Mouse (Mus musculus): ENCODE results near the gene Camk1.

Camk1 gene

GRCm38 (mm10) chr6:113306322-113306985 is 37.3 kb downstream of the Camk1 start:
- DNase-seq (ENCODE audit: low spot score in 2 of 2): peak; percentile 99

DNA sequence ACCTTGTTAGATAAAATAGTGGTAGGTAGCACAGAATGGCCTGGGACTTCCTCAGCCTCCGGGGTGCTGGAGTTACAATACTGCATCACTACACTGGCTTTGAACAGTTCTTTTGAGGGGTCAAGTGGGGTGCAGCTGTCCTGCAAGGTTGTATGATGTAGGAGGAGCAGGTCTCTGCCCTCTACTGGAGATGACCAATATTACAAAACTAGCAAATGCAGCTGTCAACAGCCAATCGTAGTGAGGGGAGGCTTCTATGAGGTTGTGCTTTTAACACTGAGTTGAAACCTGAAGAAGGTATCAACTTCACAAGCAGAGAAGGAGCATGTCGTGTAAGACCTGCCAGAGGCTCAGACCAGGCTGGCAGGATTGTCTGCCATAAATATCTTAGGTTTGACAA is 41.5 kb downstream of the Camk1 start:
- DNase-seq (ENCODE audit: low spot score in 2 of 2): no peak

- DNase-seq (ENCODE audit: low spot score in 2 of 2): no peak
Observed at GRCm38 (mm10) chr6:113301350-113301749, 42.4 kb downstream of the Camk1 start.

DNA sequence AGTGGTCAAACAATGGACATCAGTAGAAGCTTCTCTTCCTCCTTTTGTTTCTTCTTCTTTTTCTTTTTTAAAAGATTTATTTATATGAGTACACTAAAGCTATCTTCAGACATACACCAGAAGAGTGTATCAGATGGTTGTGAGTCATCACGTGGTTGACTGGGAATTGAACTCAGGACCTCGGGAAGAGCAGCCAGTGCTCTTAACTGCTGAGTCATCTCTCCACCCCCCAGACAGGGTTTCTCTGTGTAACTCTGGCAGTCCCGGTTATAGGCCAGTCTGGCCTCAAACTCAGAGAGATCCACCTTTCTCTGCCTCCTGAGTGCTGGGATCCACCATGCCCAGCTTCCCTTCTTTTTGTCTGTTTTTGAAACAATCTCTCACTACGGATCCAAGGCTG is 47.1 kb downstream of the Camk1 start:
- DNase-seq (ENCODE audit: low spot score in 2 of 2): no peak

DNA sequence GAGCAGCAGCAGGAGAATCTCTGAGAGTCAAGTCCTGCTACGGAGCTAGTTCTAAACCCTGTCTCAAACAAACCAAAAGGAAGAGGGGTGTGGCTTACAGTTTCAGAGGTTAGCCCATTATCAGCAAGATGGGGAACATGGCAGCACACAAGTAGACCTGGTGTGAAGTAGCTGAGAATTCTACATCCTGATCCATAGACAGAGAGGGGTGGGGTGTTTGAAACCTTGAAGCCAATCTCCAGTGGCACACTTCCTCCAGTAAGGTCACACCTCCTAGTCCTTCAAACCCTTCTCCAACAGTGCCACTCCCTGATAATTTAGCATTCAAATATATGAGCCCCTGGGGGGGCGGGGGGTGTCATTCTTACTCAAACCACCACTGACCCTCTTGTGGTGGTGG is 47.7 kb downstream of the Camk1 start:
- DNase-seq (ENCODE audit: low spot score in 2 of 2): no peak

DNA sequence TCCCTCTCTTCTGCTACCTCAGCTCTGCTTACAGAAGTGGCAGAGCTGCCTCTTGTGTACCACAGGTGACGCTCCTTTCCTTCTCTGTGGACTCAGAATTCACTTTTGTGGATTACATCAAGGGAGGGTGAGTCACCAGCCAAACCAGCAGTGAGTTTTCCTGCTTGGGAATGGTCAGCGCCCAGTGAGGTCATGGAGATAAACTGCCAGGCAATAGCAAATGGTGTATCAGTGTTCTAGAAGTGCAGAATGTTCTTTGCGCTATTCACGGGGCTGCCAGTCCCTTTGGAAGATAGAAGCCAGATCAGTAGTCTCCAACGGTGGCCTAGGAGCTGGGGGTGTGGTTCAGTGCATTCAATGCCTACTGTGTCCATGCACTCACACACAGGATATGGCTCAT is 50.8 kb downstream of the Camk1 start:
- no peak for DNase-seq (ENCODE audit: low spot score in 2 of 2)

GRCm38 (mm10) chr6:113290346-113290745 is 53.4 kb downstream of the Camk1 start:
- no peak for DNase-seq (ENCODE audit: low spot score in 2 of 2)

GRCm38 (mm10) chr6:113289346-113289745 is 54.4 kb downstream of the Camk1 start:
- DNase-seq (ENCODE audit: low spot score in 2 of 2): no peak

DNA sequence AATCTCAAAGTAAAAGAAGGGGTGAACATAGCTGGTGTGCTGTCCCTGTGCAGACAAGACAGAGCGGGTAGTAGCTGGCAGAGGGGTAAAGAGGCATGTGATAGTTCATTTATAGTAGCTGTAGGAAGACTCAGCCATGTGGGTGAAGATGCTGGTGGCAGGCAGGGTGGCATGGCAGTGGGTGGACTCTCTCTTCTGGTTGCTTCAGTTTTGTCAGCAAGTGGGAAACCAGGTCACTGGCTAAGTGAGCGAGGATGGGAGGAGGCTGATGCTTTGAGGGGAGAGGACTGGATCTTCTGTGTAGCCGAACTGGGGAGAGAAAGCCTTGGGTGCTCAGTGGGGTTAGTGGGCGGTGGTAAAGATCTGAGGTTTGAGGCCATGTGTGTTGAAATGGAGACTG is 56.5 kb downstream of the Camk1 start:
- DNase-seq (ENCODE audit: low spot score in 2 of 2): no peak

DNA sequence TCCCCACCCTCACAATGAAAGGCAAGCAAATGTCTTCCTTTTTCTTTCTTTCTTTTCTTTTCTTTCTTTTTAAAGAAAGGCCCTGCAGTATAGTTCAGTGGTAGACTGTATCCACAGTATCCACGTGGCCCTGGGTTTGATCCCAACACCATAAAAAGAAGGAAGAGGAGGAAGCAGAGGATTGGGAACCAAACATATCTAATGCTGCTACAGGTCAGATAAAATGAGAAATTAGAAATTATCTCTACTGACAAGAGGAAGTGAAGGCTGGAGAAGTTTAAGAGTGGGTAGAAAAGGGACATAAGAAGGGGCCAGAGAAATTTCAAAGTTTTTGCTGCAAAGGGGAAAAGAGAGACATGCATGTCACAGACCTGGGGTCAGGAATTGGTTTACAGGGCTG is 57.5 kb downstream of the Camk1 start:
- DNase-seq (ENCODE audit: low spot score in 2 of 2): no peak

DNA sequence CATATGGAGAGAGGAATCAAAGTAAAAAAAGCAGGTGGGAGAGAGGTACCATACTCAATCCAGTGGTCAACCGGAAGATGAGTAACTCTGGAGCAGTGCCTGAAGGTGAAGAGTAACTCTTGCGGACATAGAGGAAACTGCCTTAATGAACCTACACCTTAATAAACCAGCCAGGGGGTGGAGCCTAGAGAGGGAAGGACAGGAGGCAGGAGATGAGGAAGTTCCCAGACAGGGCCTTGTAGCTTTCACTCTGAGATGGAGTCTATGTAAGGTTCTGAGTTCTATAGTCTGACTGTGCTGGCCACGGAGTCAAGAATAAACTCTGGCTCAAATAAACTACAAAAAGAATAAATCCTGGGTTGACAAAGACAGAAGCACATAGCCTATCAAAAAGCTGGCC is 58.9 kb downstream of the Camk1 start:
- no peak for DNase-seq (ENCODE audit: low spot score in 2 of 2)
